Mouse (Mus musculus) gastrocnemius, adult 2 months (tissue): ENCODE results near the gene Cstad. TPM values are rescaled to one million over a fixed set of nuclear protein-coding genes. Genes with fewer than 3 reads are reported as not detected.

ENCODE experiments used
- DNase-seq: peaks from one replicate; pipeline ENCODE4 v3.0.0; 2022
- H3K27ac ChIP-seq: fragments of 200-600 bp; 2 replicates; pipeline ENCODE4 v1.8.1; 2022; ENCODE audit warnings: mild to moderate bottlenecking
- H3K4me3 ChIP-seq: fragments of 200-600 bp; 2 replicates; pipeline ENCODE4 v1.8.1; 2022; ENCODE audit warnings: mild to moderate bottlenecking, moderate library complexity
- CTCF ChIP-seq: fragments of 200-600 bp; IDR thresholded peaks from 2 replicates; pipeline ENCODE4 v1.8.1; 2022; ENCODE audit warnings: antibody characterized with exemption, mild to moderate bottlenecking, moderate library complexity
- intact Hi-C: fragments of 180-260 bp; cut with DNase I; formaldehyde crosslinking; loops from one replicate; pipeline ENCODE4 v1.15.1; 2025
- total RNA-seq, 2 experiments: library from RNA; stranded (reverse); gene quantifications; 2 replicates each; pipeline ENCODE4 v1.2.3; 2021

Cstad gene
- total RNA-seq, 2 experiments from 2014 or later = 0.47 to 1.8 TPM

DNA sequence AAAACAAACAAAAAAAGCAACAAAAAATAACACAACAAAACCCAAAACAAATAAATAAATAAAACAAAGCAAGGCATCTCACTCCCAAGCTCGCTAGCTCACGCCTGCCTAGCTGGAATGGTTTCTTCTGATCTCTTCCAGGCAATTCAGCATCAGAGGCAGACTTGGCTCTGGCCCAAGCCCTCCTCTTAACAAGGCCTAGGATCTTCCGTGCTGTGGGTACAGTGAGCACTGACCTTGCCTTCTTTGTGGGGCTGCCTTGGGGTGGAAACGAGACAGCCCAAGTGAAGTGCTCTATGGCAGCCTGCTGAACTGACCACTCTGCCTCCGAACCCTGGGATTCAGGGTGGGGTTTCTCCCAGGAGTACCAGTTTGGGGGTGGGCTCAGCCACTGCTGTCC lies 52.0 kb downstream of the Cstad start:
- Histone ChIP-seq H3K27ac (peak overlapping the region; percentile 63; the same call in 1 of the 2 replicates), H3K4me3 (no peak overlapping the region)
- TF ChIP-seq CTCF = no peak
- DNase-seq = peak; percentile 78
- intact Hi-C loops = no loop called here

- DNase-seq = peak; percentile 37
- Histone ChIP-seq H3K4me3 (no peak overlapping the region), H3K27ac (peak overlapping the region; percentile 63; the same call in 1 of the 2 replicates)
- intact Hi-C loops = no loop called here
- TF ChIP-seq CTCF = no peak
Observed at GRCm38 (mm10) chr2:30647303-30647881, 52.6 kb downstream of the Cstad start.

- H3K4me3 ChIP-seq = no peak overlapping the region
- H3K27ac ChIP-seq = peak overlapping the region; percentile 31; the same call in 1 of the 2 replicates
- intact Hi-C loops = no loop called here
- no peak for DNase-seq
- no peak for TF ChIP-seq CTCF
Observed at GRCm38 (mm10) chr2:30647882-30648494, 53.1 kb downstream of the Cstad start.

DNA sequence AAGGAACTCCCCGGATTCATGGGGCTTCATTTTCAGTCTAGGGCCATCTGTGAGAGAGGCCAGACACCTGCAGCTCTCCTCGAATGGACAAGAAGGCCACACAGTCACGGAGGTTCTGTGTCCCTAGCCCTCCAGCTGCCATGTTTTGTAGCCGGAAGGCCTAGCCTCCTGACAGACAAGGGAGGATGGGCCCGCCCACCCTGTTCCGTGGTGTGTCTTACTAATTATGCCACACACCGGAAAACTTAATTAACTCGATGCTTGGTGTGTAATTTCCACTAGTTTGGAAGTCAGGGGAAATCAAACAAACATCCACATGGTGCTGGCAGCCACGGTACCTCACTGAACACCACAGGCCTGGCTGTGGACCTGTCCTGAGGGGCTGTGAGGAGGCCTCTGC lies 55.4 kb downstream of the Cstad start:
- no peak for TF ChIP-seq CTCF
- intact Hi-C loops = no loop called here

GRCm38 (mm10) chr2:30651831-30652230 lies 57.0 kb downstream of the Cstad start:
- no peak for TF ChIP-seq CTCF
- no peak for DNase-seq
- intact Hi-C loops = no loop called here
- H3K4me3 ChIP-seq = no peak overlapping the region
- peak overlapping the region; percentile 83 for H3K27ac ChIP-seq

More for the DNA sequence above, 55.4 kb downstream of the Cstad start:
- Histone ChIP-seq H3K4me3 (no peak overlapping the region), H3K27ac (peak overlapping the region; percentile 38)
- DNase-seq = no peak

DNA sequence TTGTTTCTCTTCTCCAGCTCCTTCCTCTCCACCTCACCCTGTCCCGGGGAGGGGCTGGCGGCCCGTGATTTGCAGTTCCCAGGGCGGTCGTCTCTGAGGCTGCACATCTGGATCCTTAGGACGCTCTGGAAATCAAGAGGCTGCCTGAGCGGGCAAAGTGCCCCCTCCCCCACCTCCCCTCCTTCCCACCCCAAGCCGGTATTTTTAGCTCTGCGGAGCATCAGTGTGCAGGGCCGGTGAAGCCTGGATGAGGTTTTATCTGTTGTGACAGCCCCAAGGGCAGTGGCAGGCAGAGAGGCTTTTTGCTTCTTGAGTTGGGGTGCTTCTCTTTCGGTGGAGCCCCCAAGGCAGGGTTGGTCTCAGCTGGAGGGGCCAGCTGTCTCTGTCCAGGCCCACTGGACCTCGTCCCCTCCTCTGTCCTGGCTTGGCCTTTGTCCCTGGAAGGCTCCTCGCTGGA lies 57.8 kb downstream of the Cstad start:
- intact Hi-C loops = no loop called here
- TF ChIP-seq CTCF = no peak
- H3K4me3 ChIP-seq = peak overlapping the region; percentile 27
- peak; percentile 72 for DNase-seq
- peak overlapping the region; percentile 83 for H3K27ac ChIP-seq

GRCm38 (mm10) chr2:30653046-30653445 lies 58.2 kb downstream of the Cstad start:
- intact Hi-C loops = no loop called here
- Histone ChIP-seq H3K27ac (peak overlapping the region; percentile 83), H3K4me3 (peak overlapping the region; percentile 27)
- no peak for DNase-seq
- no peak for TF ChIP-seq CTCF

DNA sequence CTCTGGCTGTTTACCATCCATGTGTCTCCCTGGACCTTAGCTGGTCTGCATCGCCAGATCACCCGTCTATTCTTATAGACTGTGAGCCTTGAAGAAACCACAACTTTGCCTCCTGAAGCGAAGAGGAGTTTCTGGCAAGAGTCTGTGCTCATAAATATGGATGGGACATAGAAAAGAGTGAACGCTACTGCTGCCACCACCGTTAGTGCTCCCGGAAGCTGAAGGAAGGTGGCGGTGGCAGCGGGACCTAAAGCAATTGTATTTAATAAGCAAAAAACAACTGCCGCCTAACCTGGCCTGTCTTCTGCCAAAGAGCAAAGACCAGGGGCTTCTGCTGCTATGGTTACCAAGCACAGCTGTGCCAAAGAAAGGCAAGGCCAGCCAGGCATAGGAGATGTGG lies 59.3 kb downstream of the Cstad start:
- no peak overlapping the region for H3K4me3 ChIP-seq
- intact Hi-C loops = no loop called here
- TF ChIP-seq CTCF = no peak
- no peak overlapping the region for H3K27ac ChIP-seq
- no peak for DNase-seq

- intact Hi-C loops = no loop called here
- peak; percentile 39 for DNase-seq
- H3K4me3 ChIP-seq = no peak overlapping the region
- H3K27ac ChIP-seq = peak overlapping the region; percentile 10; the same call in 1 of the 2 replicates
- TF ChIP-seq CTCF = no peak
Observed at GRCm38 (mm10) chr2:30654582-30654981, 59.7 kb downstream of the Cstad start.

- H3K27ac ChIP-seq = no peak overlapping the region
- no peak for DNase-seq
- no peak for TF ChIP-seq CTCF
- intact Hi-C loops = loop anchor here (5.0 kb wide), 2 partner anchors 53 to 57 kb away; no protein-coding TSS in a partner anchor
- H3K4me3 ChIP-seq = no peak overlapping the region
Observed at GRCm38 (mm10) chr2:30655746-30656145, 60.9 kb downstream of the Cstad start.

DNA sequence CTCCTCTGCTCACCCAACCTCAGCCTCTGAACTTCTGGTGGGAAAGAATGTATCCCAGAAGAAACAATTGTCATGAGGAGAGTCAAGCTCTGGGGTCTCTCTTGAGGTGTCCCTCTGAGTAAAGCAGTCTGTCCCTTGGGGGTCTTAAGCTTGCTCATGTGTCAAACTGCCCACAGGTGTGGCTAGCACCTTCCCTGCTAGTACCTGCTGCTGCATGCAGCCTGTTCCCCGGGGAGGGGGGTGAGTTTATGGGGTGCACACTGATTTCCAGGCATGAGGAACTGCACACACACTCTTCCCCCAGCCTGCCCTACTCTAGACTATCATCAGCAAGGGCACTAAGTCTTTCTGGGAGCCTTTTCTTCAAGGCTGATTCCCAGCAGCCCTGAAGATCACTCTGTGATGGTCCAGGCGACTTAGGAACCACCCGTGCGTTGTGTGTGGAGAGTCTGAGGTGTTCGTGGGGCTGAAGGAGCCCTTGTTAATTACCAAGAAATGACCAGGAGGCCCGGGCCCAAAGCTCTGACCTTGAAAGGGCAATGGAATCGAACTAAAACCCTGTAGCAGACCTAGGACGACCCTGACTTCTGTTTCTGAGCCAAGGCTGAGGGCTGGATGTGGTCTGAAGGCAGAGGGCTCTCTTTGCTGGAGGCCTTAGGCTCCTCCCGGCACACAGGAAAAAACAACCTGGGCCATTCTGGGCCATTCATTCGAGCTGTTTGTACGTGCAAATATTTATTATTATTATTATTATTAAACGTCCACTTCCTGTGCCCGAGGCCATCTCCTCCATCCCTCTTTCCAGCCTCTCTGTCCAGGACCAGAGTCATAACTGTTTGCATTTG lies 62.1 kb downstream of the Cstad start:
- DNase-seq = no peak
- TF ChIP-seq CTCF = no peak
- intact Hi-C loops = loop anchor here (5.0 kb wide), 2 partner anchors 55 kb away; no protein-coding TSS in a partner anchor
- H3K27ac ChIP-seq = peak overlapping the region; percentile 95
- H3K4me3 ChIP-seq = no peak overlapping the region

DNA sequence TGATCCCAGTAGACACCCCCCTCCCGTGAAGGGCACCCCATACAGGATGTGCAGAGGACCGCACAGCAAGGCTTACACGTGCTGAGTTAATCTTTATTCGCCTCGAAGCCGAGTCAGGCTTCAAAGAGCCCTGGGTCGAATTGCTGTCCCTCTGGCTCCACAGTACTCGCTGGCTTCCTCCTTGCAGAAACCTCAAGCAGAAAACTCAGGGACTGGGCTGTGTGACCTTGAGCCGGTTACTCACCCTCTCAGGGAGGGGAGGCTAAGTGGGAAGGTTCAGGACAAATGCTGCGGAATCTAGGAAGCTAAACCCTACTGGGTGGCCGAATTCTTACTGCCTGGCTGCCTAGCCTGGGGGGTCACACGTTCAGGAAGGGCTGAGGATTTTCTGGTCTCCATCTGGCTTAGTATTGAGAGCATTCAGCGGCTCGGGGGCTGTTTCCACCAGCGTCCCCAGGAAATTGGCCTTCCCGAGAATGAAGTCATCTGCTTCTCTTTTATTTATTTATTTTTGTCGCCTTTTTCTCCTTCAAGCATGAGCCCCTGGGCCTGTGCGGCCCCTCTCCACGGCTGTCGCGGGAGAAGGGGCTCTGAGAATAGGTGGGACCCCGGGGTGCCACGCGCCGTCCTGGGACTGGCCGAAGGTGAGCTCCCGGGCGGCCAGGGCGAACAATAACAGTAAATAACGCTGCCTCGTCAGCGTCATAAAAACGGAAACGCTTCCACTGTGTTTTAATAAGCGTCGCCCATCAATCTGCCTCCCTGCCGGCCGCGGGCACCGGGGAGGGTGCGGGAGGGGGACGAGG lies 63.0 kb downstream of the Cstad start:
- Histone ChIP-seq H3K4me3 (peak overlapping the region; percentile 83), H3K27ac (peak overlapping the region; percentile 95)
- no peak for TF ChIP-seq CTCF
- intact Hi-C loops = loop anchor here (5.0 kb wide), 2 partner anchors 54 to 56 kb away; no protein-coding TSS in a partner anchor
- peak; percentile 35 for DNase-seq
